Mouse (Mus musculus): ENCODE data around the gene B4galt2.

Gene B4galt2

DNA sequence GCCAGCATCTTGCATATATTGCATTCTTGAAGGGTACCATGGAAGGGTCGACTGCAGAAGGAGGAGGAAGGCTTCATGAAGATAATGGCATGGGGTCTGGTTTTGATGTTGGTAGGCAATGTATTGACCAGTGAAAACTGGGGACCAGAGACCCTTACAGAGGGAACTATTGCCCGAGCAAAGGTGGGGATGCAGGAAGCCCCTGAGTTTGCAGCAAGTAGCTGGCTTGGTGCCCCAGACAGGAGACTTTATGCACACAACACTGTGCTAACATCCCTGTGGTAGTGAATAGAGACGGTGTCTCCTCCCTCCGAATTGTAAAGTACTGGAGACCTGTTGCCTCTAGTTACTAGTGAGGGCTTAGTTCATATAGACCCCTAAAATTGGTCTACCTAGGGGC lies 46.0 kb downstream of the B4galt2 start:
- in situ Hi-C loops (cut with MboI, MseI), result loop anchor here (25.0 kb wide), 1 partner anchor 1750 kb away; the partner anchor contains the start of genes Lrrc41 and Uqcrh

DNA sequence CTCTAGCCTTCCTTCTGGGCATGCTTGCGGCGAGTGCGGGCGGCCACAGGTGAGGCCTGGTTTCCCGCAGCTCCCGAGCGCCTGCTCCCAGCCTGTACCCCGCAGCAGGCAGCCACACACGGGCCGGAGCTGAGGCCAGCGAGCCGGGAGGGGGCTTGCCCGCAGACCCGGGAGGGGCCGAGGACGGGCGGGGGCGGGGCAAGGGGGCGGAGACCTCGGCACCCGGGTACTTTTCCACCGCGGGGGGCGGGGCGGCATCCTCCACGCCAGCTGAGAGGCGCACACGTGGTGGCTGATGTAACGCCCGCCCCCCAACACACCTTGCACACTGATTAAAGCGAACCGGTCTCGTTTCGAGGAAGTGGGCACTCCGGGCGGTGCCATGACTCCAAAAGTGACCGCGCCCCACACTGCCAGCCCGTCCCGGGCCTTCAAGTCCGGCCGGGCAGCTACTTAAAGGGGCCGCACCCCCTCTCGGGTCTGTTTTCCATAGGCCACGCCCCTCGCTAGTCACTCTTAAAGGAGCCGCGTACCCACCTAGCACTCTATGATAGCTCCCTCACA lies 47.0 kb downstream of the B4galt2 start:
- in situ Hi-C loops (cut with MboI, MseI), result loop anchor here (25.0 kb wide), 1 partner anchor 1749 kb away; the partner anchor contains the start of genes Lrrc41 and Uqcrh

DNA sequence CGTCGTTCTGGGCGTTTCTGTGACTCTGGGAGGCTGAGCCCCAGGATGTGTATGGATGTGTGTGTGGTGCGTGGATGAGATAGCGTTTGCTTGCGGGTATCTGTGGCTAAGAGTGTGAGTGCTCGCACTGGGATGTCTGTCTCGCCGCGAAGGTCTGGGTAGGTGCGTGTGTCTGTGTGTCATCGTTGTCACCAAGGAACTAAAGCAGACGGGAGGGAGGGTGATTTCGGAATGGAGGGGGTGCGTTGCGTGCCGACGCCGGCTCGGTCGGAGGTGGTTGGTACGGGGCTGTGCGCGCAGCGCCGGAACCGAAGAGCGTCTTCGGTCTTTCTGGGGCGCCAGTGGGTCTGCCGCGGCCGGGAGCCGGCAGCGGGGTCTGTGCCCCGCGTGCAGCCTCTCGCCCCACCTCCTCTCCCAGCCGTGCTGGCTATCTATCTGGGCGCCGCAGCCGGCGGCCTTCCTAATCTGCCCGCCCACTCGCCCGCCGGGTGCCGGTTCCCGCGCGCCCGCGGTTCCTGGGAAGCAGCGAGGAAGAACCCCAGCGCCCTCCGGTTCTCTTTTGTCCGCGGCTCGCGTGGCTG lies 47.7 kb downstream of the B4galt2 start:
- in situ Hi-C loops (cut with MboI, MseI), result loop anchor here (25.0 kb wide), 1 partner anchor 1748 kb away; the partner anchor contains the start of genes Lrrc41 and Uqcrh

GRCm38 (mm10) chr4:117834845-117835530 lies 48.3 kb downstream of the B4galt2 start:
- in situ Hi-C loops (cut with MboI, MseI), result loop anchor here (5.0 to 25.0 kb wide), 2 partner anchors 247 to 1748 kb away; partner anchors contain the start of genes Lrrc41 and Uqcrh

- in situ Hi-C loops (cut with MboI, MseI), result loop anchor here (5.0 to 25.0 kb wide), 2 partner anchors 248 to 1747 kb away; partner anchors contain the start of genes Lrrc41 and Uqcrh
Measured at GRCm38 (mm10) chr4:117834457-117834844, 48.8 kb downstream of the B4galt2 start, which contains the start of gene Slc6a9. TSS of gene Slc6a9 (plus strand) at chr4:117834506.

DNA sequence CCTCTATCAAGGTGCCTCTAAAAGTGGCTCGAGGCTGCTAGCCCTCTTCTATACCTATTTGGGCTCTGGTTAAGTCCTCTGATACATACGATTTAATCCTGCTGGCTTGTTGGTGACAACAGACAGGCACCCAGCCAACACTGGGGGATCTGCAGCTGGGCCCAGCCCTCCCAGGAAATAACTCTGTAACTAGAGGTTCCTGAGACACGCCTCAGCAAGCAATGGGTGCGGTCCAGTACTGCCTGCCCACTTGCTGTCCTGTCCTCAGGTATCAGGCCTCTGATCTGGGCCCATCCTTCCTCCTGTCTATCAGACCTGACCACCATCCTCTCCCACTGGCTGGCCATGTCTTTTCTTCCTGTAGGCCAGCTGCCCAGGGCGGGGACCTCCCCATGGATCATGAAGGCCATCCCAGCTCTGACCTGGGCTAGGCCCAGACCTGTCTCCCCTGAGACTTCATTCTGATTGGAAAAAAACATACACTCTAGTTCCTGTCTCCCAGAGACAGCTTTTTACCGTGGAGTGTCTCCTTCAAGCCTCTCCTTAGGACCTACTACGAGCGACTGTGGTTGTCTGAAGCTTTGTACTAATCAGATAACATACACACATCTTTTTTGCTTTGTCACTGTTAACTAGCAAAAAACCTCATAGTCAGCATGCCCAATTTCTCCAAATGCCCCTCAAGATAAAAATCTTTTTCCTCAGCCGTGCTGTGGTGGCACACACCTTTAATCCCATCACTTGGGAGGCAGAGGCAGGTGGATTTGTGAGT lies 51.2 kb downstream of the B4galt2 start:
- in situ Hi-C loops (cut with MboI, MseI), result loop anchor here (5.0 to 25.0 kb wide), 2 partner anchors 250 to 1745 kb away; partner anchors contain the start of genes Lrrc41 and Uqcrh

- in situ Hi-C loops (cut with MboI, MseI), result loop anchor here (5.0 to 25.0 kb wide), 2 partner anchors 251 to 1744 kb away; partner anchors contain the start of genes Lrrc41 and Uqcrh
Measured at GRCm38 (mm10) chr4:117831499-117831898, 51.8 kb downstream of the B4galt2 start.

- in situ Hi-C loops (cut with MboI, MseI), result loop anchor here (5.0 to 25.0 kb wide), 2 partner anchors 252 to 1744 kb away; partner anchors contain the start of genes Lrrc41 and Uqcrh
Measured at GRCm38 (mm10) chr4:117830801-117831200, 52.5 kb downstream of the B4galt2 start.

GRCm38 (mm10) chr4:117830124-117830551 lies 53.1 kb downstream of the B4galt2 start:
- in situ Hi-C loops (cut with MboI, MseI), result loop anchor here (5.0 to 25.0 kb wide), 2 partner anchors 252 to 1743 kb away; partner anchors contain the start of genes Lrrc41 and Uqcrh

- in situ Hi-C loops (cut with MboI, MseI), result loop anchor here (5.0 to 25.0 kb wide), 2 partner anchors 253 to 1742 kb away; partner anchors contain the start of genes Lrrc41 and Uqcrh
Measured at GRCm38 (mm10) chr4:117829260-117830123, 53.8 kb downstream of the B4galt2 start.

GRCm38 (mm10) chr4:117828572-117829145 lies 54.6 kb downstream of the B4galt2 start:
- in situ Hi-C loops (cut with MboI, MseI), result loop anchor here (25.0 kb wide), 1 partner anchor 1741 kb away; the partner anchor contains the start of genes Lrrc41 and Uqcrh

Data from T-helper 1 cell (primary cell).